Mouse (Mus musculus): ENCODE data around the gene Prss35. TPM values are rescaled to one million over a fixed set of nuclear protein-coding genes. Genes with fewer than 3 reads are reported as not detected.

Gene Prss35
- polyA plus RNA-seq, 2 experiments = 55.6 to 75.5 TPM

DNA sequence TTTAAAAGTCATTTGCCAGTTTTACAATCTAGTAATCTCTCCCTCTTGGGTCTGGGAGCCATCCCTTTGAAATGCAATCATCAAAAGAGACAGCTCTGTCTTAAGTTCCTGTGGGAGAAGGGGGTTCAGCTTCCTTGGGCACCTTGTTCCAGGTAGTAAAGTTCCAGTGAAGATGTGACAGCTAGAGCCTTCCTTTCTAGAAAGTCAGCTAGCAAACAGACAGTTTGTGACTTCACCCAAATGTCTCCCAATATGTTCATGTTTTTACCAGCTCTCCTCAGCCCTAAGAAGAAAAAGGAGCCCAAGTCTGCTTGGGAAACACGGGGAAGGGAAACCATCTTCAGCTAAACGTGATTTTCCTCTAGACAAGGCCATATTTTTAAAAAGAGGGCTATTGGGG, 30.8 kb upstream of the Prss35 start:
- TF ChIP-seq POLR2A (IDR thresholded peaks at IDR 0.05; ENCODE audit: borderline replicate concordance, extremely low read depth, insufficient read depth, insufficient read length) = no peak
- ATAC-seq (ENCODE audit: low FRiP score, low read depth) (no peak), DNase-seq (ENCODE audit: low spot score) (no peak)
- Histone ChIP-seq H3K4me3 (replicated peaks; ENCODE audit: low read length) (no peak overlapping the region), H3K36me3 (ENCODE audit: control insufficient read depth, insufficient read depth, low read length) (no peaks in the 10 kb centered on the region), H3K4me1 (ENCODE audit: control insufficient read depth, insufficient read depth, low read length) (0 out of 2 replicates have a peak, but pooled peaks cover 6% of the 10 kb centered on the region), H3K9me3 (ENCODE audit: control insufficient read depth, low read length) (no peaks in the 10 kb centered on the region), H3K9ac (ENCODE audit: low read depth, low read length, severe bottlenecking) (no peak overlapping the region), H3K4me2 (replicated peaks; ENCODE audit: low read depth, low read length, severe bottlenecking) (no peak overlapping the region), H3K27me3 (ENCODE audit: control insufficient read depth, insufficient read depth, low read length) (no peaks in the 10 kb centered on the region), H3K27ac (replicated peaks; ENCODE audit: low read depth, low read length) (no peak overlapping the region)
- WGBS = 62% methylated on average over 2 of the region's 2 CpGs

DNA sequence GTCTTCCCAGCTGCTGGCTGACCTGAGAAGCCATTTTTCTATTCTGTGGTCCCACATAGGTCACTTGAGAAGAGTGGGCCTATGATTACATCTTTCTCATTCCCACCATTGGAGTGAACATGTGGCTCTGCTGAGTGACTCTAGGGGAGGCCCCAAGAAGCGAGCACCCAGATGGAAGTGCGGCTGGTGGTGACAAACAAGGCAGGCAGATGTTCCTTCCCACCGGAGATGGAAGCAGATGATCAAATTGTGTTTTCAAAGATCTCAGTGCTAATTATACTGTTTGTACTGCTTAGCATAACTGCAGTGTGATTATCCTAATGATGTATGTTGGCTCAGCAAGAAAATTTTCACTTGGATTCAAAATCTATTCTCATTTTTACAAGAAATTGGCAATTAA, 29.4 kb upstream of the Prss35 start:
- Histone ChIP-seq H3K4me2 (replicated peaks; ENCODE audit: low read depth, low read length, severe bottlenecking) (no peak overlapping the region), H3K4me3 (replicated peaks; ENCODE audit: low read length) (no peak overlapping the region), H3K4me1 (ENCODE audit: control insufficient read depth, insufficient read depth, low read length) (0 out of 2 replicates have a peak, but pooled peaks cover 6% of the 10 kb centered on the region), H3K27me3 (ENCODE audit: control insufficient read depth, insufficient read depth, low read length) (no peaks in the 10 kb centered on the region), H3K27ac (replicated peaks; ENCODE audit: low read depth, low read length) (no peak overlapping the region), H3K9me3 (ENCODE audit: control insufficient read depth, low read length) (no peaks in the 10 kb centered on the region), H3K9ac (ENCODE audit: low read depth, low read length, severe bottlenecking) (no peak overlapping the region), H3K36me3 (ENCODE audit: control insufficient read depth, insufficient read depth, low read length) (no peaks in the 10 kb centered on the region)
- TF ChIP-seq POLR2A (IDR thresholded peaks at IDR 0.05; ENCODE audit: borderline replicate concordance, extremely low read depth, insufficient read depth, insufficient read length) = no peak
- DNase-seq (ENCODE audit: low spot score) (no peak), ATAC-seq (ENCODE audit: low FRiP score, low read depth) (no peak)
- 87% methylated on average over 3 of the region's 3 CpGs for WGBS

DNA sequence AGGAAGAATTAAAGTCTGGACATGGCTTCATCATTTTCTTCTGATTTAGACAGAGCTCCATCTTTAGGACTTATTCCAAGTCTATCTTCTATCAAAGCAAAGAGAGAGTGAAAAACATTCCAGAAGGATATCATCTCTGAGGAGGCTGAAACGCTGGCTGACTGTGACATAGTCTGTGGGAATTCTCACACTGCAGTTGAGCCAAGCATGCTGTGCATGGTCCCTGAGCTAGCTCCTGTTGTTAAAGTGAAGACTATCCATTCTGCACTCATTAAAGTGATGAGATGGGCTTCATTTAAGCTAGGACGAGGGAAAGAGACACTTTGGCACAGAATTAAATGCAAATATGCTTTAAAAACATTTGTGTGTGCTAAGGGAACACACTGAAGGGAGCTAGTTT, 26.9 kb upstream of the Prss35 start:
- WGBS = 61% methylated on average over 2 of the region's 2 CpGs
- H3K9ac ChIP-seq (ENCODE audit: low read depth, low read length, severe bottlenecking) = no peak overlapping the region

DNA sequence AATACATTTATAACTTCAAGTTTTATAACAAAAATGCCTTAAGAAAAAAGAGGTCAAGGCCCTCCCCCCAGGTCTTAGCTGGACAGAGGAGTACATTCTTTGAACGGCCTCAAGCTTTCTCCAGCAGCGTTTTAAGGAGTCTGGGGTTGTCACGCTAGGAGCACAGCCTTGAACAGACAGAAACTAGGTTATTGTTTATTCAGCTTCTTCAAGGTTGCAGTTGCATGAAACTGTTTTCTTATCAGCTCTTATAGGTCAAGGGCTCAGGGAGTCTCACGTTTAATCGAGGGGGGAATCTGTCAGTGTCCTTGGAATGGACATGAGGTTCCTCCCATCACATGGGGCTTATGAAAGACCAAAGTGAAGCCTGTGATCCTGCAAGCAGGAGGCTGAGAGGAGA, 26.3 kb upstream of the Prss35 start:
- no peaks in the 10 kb centered on the region for H3K27me3 ChIP-seq (ENCODE audit: control insufficient read depth, insufficient read depth, low read length)
- H3K4me2 ChIP-seq (replicated peaks; ENCODE audit: low read depth, low read length, severe bottlenecking) = no peak overlapping the region
- TF ChIP-seq POLR2A (IDR thresholded peaks at IDR 0.05; ENCODE audit: borderline replicate concordance, extremely low read depth, insufficient read depth, insufficient read length) = no peak
- 73% methylated on average over 5 of the region's 5 CpGs for WGBS
- H3K9ac ChIP-seq (ENCODE audit: low read depth, low read length, severe bottlenecking) = no peak overlapping the region
- H3K4me1 ChIP-seq (ENCODE audit: control insufficient read depth, insufficient read depth, low read length) = no peaks in the 10 kb centered on the region
- no peak overlapping the region for H3K4me3 ChIP-seq (replicated peaks; ENCODE audit: low read length)
- no peak for ATAC-seq (ENCODE audit: low FRiP score, low read depth)
- no peak for DNase-seq (ENCODE audit: low spot score)
- no peaks in the 10 kb centered on the region for H3K9me3 ChIP-seq (ENCODE audit: control insufficient read depth, low read length)
- H3K36me3 ChIP-seq (ENCODE audit: control insufficient read depth, insufficient read depth, low read length) = no peaks in the 10 kb centered on the region
- no peak overlapping the region for H3K27ac ChIP-seq (replicated peaks; ENCODE audit: low read depth, low read length)

More for the DNA sequence above, 26.9 kb upstream of the Prss35 start:
- no peak for TF ChIP-seq POLR2A (IDR thresholded peaks at IDR 0.05; ENCODE audit: borderline replicate concordance, extremely low read depth, insufficient read depth, insufficient read length)
- ATAC-seq (ENCODE audit: low FRiP score, low read depth) (no peak), DNase-seq (ENCODE audit: low spot score) (no peak)
- no peaks in the 10 kb centered on the region for H3K9me3 ChIP-seq (ENCODE audit: control insufficient read depth, low read length)
- H3K27ac ChIP-seq (replicated peaks; ENCODE audit: low read depth, low read length) = no peak overlapping the region
- H3K27me3 ChIP-seq (ENCODE audit: control insufficient read depth, insufficient read depth, low read length) = no peaks in the 10 kb centered on the region
- no peak overlapping the region for H3K4me3 ChIP-seq (replicated peaks; ENCODE audit: low read length)
- no peak overlapping the region for H3K4me2 ChIP-seq (replicated peaks; ENCODE audit: low read depth, low read length, severe bottlenecking)
- no peaks in the 10 kb centered on the region for H3K36me3 ChIP-seq (ENCODE audit: control insufficient read depth, insufficient read depth, low read length)
- H3K4me1 ChIP-seq (ENCODE audit: control insufficient read depth, insufficient read depth, low read length) = no peaks in the 10 kb centered on the region

DNA sequence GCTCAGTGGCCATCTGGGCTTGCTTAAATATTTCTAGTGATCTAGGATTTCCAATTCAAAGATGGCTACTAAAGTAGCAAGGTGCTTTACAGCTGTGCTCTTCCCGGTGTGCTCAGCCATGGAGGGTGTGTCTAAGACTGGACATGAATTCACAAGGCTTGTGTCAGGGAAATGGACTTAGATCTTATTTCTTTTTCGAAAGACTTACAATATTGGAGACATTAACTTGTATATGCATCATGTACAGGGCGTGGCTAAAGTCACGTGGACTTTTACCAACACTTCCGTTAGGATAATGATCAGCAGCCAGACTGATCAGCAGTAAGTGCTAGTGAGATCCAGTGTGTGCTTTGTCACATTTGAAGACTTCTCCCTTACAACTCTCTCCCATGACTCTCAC, 23.2 kb upstream of the Prss35 start:
- WGBS = 83% methylated on average over 5 of the region's 5 CpGs
- TF ChIP-seq POLR2A (IDR thresholded peaks at IDR 0.05; ENCODE audit: borderline replicate concordance, extremely low read depth, insufficient read depth, insufficient read length) = no peak
- no peak for DNase-seq (ENCODE audit: low spot score)
- Histone ChIP-seq H3K36me3 (ENCODE audit: control insufficient read depth, insufficient read depth, low read length) (no peaks in the 10 kb centered on the region), H3K27me3 (ENCODE audit: control insufficient read depth, insufficient read depth, low read length) (no peaks in the 10 kb centered on the region), H3K4me3 (replicated peaks; ENCODE audit: low read length) (no peak overlapping the region), H3K4me1 (ENCODE audit: control insufficient read depth, insufficient read depth, low read length) (no peaks in the 10 kb centered on the region), H3K27ac (replicated peaks; ENCODE audit: low read depth, low read length) (no peak overlapping the region), H3K4me2 (replicated peaks; ENCODE audit: low read depth, low read length, severe bottlenecking) (no peak overlapping the region), H3K9ac (ENCODE audit: low read depth, low read length, severe bottlenecking) (no peak overlapping the region), H3K9me3 (ENCODE audit: control insufficient read depth, low read length) (no peaks in the 10 kb centered on the region)
- no peak for ATAC-seq (ENCODE audit: low FRiP score, low read depth)

DNA sequence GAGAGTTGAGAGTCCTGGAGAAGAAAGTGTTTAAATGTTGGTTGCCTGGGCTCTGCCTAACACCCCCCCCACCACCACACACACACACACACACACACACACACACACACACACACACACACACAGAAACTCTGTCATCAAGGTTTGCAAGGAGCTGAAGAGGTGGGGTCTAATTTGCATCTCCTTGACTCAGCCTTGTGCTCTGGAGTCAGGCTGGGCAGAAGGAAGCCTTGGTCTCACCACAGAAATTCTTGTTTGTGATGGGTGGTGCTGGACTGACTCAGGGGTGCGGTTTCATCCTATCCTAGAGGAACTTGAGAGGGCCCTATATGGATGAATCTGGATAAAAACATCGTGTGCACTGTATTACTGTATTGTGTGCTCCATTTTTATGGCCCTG, 22.7 kb upstream of the Prss35 start:
- H3K4me3 ChIP-seq (replicated peaks; ENCODE audit: low read length) = no peak overlapping the region
- H3K27ac ChIP-seq (replicated peaks; ENCODE audit: low read depth, low read length) = no peak overlapping the region
- 70% methylated on average over 2 of the region's 2 CpGs for WGBS
- H3K9ac ChIP-seq (ENCODE audit: low read depth, low read length, severe bottlenecking) = no peak overlapping the region
- no peak overlapping the region for H3K4me2 ChIP-seq (replicated peaks; ENCODE audit: low read depth, low read length, severe bottlenecking)
- ATAC-seq (ENCODE audit: low FRiP score, low read depth) (no peak), DNase-seq (ENCODE audit: low spot score) (no peak)
- no peaks in the 10 kb centered on the region for H3K27me3 ChIP-seq (ENCODE audit: control insufficient read depth, insufficient read depth, low read length)
- H3K9me3 ChIP-seq (ENCODE audit: control insufficient read depth, low read length) = no peaks in the 10 kb centered on the region
- no peaks in the 10 kb centered on the region for H3K36me3 ChIP-seq (ENCODE audit: control insufficient read depth, insufficient read depth, low read length)
- no peak for TF ChIP-seq POLR2A (IDR thresholded peaks at IDR 0.05; ENCODE audit: borderline replicate concordance, extremely low read depth, insufficient read depth, insufficient read length)
- H3K4me1 ChIP-seq (ENCODE audit: control insufficient read depth, insufficient read depth, low read length) = peaks cover under 1% of the 10 kb centered on the region; the same call in 1 of the 2 replicates
